Mouse (Mus musculus): ENCODE data around the gene Abr.

DNA sequence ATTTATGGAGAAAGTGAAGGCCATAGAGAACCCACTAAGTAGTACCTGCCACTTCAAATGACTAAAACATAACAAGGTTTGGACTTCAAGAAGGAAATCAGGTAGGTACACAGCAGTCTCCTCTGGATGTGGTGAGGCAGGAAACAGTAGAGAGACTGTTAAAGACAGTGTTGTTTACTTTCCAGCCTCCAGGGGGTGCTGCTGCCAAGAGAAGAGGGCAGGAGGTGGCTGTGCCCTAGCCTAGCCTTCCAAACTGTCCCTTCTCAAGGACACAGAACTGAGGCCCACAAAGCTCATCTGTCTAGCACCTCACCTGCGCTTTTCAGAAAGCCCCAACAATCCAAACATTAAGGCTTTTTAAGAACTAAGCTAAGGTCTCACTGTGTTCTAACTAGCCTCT, 81.1 kb downstream of the Abr start:
- TF ChIP-seq POLR2A (IDR thresholded peaks at IDR 0.05; ENCODE audit: borderline replicate concordance, extremely low read depth, low read depth, low read length) (no peak), CTCF (IDR thresholded peaks at IDR 0.05; ENCODE audit: insufficient read depth, low read length) (peak; percentile 83)
